Mouse (Mus musculus) naive thymus-derived CD4-positive, alpha-beta T cell, adult 2 months (primary cell): ENCODE measurements around the gene Reg3a.
"Not testable (repeated sequence)": the region's sequence is repeated elsewhere in the genome, so short reads cannot be mapped to it uniquely, and the experiment has no call there.

Experiments used
- DNase-seq: peaks from one replicate; pipeline ENCODE4 v3.0.0-alpha.2; 2011; ENCODE audit warnings: low read depth

Reg3a gene

DNA sequence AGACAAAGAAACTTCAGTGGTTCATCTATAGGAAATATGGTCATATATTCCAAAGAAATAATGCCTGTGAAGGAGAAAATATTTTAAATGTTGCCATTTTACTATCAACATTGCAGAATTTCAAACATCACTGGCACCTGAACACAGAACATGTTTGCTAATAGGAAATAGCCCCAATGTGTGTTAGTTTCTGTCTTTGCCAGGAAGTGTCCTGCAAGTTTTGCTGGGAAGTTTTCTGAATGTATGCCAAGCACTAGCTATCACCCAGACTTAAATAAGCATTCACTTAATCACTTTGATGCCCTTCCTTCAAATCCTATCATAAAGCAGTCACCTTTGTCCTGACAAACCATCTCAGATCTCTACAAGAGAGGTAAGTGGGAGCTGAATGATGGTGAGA is at the start of gene Reg3a:
Gene Reg3a, plus strand, starts transcription at position 301 of the 400 bp plus-strand sequence.
- DNase-seq = no peak

DNA sequence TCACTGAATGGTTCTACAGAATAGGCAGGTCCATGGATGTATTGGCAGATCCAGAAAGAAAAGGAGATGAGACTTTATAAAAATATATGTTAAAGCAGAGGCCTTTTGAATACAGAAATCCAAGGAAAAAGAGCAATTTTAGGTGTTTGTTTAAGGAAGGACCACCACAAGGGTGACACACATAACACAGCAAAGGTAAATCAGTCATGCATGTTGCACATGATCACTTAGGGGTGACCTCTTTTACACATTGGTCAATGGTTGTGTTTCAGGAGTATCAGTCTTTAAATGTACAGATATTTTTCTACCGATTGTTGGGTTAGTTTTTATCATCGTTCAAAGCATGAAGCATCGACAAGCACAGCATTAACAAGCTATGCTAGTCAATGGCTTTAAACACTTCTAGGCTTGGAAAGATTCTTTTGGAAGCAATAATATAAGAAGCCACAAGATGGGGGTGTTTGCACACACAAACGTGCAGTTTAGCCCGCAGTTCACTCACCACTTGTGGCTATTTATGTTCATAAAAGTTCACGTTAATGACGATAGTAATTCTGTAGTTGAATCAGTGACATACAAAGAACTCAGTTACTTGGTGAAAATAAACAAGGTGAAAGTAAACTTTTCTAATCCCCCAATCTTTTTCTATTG is 48.5 kb upstream of the Reg3a start:
- no peak for DNase-seq

DNA sequence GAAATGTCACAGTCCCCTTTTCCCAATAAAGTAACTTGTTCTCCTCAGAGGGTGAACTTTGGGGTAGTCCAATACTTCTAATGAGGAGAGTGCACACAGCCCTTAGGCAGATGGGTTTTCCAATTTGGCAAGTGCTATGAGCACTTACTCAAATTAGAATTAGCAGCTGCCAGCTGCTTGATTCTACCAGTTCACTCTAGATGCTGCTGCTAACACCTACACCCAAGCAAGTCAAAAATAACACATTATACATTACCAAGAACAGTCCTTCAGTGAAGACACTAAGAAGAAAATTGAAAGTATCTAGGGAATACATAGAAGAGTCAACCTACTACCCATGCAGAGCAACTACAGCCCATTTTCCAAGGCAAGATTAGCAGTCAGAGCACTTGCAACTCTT is 40.2 kb upstream of the Reg3a start:
- no peak for DNase-seq

DNA sequence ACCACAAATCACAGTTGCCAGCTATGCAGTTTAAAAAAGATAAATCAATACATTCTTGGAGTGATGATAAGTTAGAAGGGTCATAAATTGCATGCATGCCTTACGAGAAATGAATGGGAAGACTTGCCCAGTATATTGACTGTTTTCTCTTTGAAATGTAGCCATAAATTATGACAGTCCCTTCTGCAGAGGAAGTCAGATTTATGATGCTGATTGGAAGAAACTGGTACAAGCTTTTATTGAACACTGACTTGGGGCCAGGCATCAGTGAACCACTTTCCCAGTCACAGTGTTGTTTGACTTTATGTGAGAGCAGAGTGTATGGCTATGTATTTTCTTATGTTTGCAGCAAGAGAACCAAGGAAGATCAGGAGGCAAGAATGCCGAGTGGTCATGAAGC is 38.8 kb upstream of the Reg3a start:
- DNase-seq = no peak

DNA sequence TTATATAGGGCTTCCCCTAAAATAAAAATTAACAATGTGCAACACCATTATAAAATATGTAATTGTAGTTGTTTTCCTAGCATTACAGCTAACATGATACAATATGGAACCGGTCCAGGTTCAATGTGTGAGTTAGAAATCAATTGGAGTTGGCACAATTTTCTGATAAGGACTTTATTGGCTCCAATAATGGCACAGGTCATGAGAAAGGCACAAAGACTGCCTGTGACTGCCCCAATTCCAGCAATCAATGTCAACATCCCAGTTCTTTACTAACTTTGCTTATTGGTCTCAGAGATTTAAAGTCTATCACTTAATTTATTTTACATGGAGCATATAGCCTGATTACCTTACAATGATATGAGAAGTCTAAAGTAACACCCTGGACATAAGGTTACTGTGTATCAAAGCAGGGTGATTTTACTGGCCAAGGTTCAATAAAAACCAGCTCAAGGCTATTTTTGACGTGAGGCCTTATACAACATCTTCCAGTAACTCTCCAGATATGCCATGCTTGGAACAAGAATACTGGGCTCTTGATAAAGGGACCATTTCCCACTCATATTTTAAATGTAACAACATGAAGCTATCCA is 18.4 kb upstream of the Reg3a start:
- DNase-seq = no peak

DNA sequence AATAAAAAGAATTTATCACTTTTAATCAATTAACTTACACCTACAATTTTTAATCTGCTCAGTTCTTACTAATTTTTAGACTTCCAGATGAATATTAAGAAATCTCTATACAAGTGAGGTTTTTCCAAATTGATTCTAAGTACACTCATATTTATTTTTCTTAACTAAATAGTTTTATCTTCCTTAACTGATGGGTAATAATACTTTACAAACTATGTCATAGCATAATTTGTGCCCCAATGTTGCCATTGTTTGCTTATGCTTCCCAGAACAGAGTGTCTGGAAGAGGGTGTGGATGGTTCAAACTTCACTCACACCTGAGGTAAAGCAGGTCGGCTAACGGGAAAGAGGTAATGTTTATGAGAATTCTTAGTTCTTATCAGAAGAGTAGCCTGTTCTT is 10.2 kb upstream of the Reg3a start, which contains the start of gene Reg3b:
Gene Reg3b, plus strand, starts transcription at position 301 of the 400 bp plus-strand sequence.
- DNase-seq = no peak

DNA sequence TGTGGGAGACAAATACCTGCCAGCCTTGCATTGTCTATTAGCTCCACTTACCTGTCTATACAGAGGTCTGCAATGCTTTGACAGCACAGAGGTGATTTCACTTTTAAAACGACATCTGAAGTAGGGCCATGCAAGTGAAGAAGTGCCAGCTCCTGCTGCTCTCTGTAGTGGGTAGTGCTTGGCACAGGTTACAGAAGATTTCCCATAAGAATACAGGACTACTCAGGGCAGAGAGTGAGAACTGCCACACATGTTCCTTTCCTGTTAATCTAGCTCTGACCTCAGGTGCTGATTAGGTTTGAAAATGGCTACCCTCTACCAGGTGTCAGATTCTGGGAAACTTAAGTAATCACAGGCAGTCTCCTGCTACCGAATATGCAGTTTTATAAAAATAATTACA is 1.7 kb upstream of the Reg3a start, which contains the start of gene Reg3d:
Gene Reg3d, minus strand, starts transcription at position 101 of the 400 bp plus-strand sequence.
- no peak for DNase-seq

DNA sequence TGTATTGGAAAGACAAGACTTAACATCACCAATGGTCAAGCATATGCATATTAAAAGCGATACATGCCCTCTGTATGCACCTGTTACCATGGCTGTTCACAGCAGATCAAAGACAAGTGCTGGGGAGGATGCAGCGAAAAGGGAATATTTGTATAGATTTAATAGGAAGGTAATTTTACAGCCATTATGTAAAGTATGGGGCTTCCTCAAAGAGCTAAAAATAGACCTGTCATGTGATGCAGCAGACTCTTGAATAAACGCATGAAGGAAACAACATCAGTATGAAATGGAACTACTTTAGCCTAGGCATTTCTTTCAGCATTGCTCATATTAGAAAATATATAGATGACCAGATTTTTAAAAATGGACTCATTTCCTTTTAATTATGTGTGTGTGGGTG is 5.1 kb downstream of the Reg3a start:
- no peak for DNase-seq

DNA sequence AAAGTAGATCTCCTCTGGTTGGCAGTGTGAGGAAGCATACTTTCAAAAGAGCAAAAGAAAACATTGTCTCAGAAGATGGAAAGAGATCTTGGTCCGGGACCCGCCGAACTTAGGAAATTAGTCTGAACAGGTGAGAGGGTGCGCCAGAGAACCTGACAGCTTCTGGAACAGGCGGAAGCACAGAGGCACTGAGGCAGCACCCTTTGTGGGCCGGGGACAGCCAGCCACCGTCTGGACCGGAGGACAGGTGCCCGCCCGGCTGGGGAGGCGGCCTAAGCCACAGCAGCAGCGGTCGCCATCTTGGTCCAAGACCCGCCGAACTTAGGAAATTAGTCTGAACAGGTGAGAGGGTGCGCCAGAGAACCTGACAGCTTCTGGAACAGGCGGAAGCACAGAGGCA is 14.8 kb downstream of the Reg3a start, which contains the start of gene Reg2:
Gene Reg2, plus strand, starts transcription at position 301 of the 400 bp plus-strand sequence.
- DNase-seq = not testable (repeated sequence)

DNA sequence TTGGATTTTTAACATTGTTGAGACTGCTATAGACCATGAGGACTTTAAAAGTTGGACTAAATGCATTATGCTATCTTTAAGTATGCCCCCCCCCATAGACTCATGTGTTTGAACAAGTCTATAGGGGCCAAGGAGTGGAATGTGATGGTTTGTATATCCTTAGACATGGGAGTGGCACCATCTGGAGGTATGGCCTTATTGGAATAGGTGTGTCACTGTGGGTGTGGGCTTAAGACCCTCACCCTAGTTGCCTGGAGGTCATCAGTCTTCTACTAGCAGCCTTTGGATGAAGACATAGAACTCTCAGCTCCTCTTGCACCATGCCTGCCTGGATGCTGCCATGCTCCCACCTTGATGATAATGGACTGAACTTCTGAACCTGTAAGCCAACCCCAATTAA is 41.9 kb downstream of the Reg3a start, which contains the start of gene Reg1:
Gene Reg1, plus strand, starts transcription at position 301 of the 400 bp plus-strand sequence.
- not testable (repeated sequence) for DNase-seq

DNA sequence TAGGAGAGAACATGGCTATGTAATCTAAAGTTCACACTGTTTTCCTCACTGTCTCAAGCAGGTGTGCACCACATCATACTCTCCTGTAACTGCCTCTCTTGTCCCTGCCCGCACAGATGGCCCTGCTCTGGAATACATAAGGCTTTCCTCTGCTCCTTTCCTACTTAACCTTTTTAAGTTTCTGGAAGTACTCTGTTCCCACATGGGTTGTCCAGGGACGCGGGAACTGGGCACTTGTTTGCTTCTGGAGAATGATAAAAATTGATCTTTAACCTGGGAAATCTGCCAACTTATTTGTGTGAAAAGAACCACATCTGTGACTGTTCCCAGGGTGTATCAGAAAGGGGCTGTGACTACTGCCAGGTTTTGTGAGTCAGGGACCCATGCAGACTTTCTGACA is 45.0 kb downstream of the Reg3a start:
- no peak for DNase-seq
